Mouse (Mus musculus): ENCODE measurements around the gene Dnmt3a. TPM values are rescaled to one million over a fixed set of nuclear protein-coding genes. Genes with fewer than 3 reads are reported as not detected.

The Dnmt3a gene
- polyA plus RNA-seq, 1 experiment = 43.2 TPM

DNA sequence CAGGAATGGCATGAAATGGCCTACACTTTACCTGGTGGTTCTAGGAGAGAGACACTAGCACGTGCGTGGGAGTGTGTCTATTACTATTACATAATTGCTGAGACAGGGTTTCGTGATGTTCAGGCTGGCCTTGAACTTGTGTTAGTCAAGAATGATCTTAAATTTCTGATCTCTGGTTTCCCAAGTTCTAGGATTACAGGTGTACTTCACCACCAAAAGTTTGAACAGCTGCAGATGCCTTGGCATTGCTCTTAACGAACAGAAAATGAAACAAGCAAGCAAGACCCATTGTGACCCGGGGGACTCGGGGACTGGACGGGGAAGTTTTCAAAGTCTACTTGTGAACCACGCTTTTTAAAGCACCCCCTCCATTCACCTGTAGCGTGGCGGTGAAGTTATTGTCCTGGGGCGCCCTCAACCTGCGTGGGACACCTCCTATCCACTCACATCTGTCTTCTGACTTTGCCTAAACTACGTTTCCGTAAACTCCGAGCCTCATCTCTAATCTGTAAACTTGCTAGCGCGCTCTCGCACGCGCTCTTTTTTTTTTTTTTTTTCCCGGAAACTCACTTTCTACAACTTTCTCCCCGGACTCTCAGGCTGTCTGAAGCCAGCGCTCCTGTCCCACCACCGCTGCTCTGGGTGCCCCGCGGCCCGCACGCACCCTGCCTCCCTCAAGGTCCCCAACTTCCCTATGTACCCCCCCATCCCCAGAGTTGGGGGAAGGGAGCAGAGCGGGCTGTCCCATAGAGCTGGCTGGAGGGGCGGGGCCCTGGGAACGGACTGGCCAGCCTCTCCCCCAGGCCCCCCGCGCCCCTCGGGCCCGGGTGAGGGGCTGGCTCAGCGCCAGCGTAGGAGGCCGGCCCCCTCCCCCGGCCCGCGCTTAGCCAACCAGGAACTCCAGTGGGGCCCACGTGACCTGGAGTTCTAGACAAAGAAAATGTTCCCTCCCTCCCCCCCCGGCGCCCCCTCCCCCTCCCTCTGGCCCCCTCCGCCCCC, 85.2 kb downstream of the Dnmt3a start:
- no peak for DNase-seq
- no peak for TF ChIP-seq CTCF (IDR thresholded peaks at IDR 0.05; ENCODE audit: borderline replicate concordance, insufficient read depth, low read depth, low read length)
- no peak for TF ChIP-seq POLR2A (IDR thresholded peaks at IDR 0.05; ENCODE audit: borderline replicate concordance, insufficient read depth, low read length)
- Histone ChIP-seq H3K27me3 (ENCODE audit: control insufficient read depth, insufficient read depth, low read length) (no peaks in the 10 kb centered on the region), H3K4me1 (ENCODE audit: control insufficient read depth, insufficient read depth, low read length) (peaks cover 67% of the 10 kb centered on the region), H3K27ac (ENCODE audit: insufficient read depth, low read length) (no peak overlapping the region), H3K4me3 (replicated peaks; ENCODE audit: insufficient read depth, low read depth, low read length) (no peak overlapping the region)
- WGBS = 43% methylated on average over 42 of the region's 45 CpGs

DNA sequence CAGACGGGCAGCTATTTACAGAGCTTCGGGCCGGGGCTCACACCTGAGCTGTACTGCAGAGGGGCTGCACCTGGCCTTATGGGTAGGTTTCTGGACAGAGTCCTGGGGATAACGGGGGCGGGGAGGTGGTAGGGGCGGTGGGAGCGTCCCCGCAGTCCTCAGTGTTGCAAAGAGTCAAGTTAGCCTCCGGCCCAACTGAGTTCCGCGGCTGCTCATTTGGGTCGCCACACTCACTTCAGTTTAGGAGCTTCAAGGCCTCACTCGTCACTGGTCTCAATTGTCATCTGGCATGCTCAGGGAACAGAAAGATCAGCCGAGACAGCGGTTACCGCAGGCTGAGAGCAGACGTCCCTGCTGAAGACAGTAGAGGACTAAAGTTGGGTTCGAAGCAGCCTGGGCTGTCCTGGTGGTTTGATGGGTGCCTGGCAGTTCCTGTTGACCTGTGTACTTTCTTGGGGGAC, 86.0 kb downstream of the Dnmt3a start:
- peaks cover 59% of the 10 kb centered on the region for H3K4me1 ChIP-seq (ENCODE audit: control insufficient read depth, insufficient read depth, low read length)
- no peak for TF ChIP-seq CTCF (IDR thresholded peaks at IDR 0.05; ENCODE audit: borderline replicate concordance, insufficient read depth, low read depth, low read length)
- no peak for TF ChIP-seq POLR2A (IDR thresholded peaks at IDR 0.05; ENCODE audit: borderline replicate concordance, insufficient read depth, low read length)
- no peaks in the 10 kb centered on the region for H3K27me3 ChIP-seq (ENCODE audit: control insufficient read depth, insufficient read depth, low read length)
- 48% methylated on average over 18 of the region's 18 CpGs for WGBS
- no peak for DNase-seq
- no peak overlapping the region for H3K27ac ChIP-seq (ENCODE audit: insufficient read depth, low read length)
- H3K4me3 ChIP-seq (replicated peaks; ENCODE audit: insufficient read depth, low read depth, low read length) = no peak overlapping the region

DNA sequence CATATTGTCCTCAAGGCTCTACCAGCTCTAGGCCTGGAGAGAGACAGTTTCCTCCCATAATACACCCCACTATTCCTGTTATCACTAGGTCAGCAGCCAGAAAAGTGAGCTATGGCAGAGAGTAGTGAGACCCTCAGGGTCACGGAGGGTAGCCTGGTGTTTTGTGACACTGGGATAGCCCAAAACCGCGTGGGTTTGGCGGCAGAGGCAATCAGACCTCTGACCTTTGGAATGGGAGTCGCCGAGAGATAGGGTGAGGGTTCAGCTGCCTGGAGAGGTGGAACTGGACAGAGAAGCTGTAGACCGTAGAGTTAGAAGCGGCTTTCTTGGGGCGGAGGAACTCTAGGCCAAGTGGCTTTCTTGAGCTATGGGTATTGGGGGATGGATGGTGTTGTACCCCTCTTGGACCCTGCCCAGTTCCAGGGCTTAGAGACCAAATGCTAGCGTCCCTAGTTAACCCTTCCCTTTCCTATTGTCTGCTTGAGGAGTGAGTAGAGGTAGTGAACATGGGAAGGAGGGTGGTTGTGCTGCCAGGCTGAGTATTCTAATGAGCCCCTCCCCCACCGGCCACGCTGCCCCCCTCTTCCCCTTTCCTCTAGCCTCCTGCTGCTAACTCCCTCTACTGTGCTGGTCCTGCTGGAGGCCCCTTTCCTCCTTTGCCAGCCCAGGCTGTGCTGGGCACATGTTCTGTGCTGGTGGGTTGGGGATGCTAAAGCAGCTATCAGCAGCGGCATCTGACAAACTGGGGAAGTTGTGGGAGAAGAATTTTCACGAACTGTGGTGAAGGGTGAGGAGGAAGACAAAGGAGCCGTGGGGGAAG, 86.6 kb downstream of the Dnmt3a start:
- WGBS = 52% methylated on average over 15 of the region's 15 CpGs
- TF ChIP-seq CTCF (IDR thresholded peaks at IDR 0.05; ENCODE audit: borderline replicate concordance, insufficient read depth, low read depth, low read length) = no peak
- no peak for TF ChIP-seq POLR2A (IDR thresholded peaks at IDR 0.05; ENCODE audit: borderline replicate concordance, insufficient read depth, low read length)
- no peak overlapping the region for H3K27ac ChIP-seq (ENCODE audit: insufficient read depth, low read length)
- no peak for DNase-seq
- H3K27me3 ChIP-seq (ENCODE audit: control insufficient read depth, insufficient read depth, low read length) = no peaks in the 10 kb centered on the region
- no peak overlapping the region for H3K4me3 ChIP-seq (replicated peaks; ENCODE audit: insufficient read depth, low read depth, low read length)
- peaks cover 53% of the 10 kb centered on the region for H3K4me1 ChIP-seq (ENCODE audit: control insufficient read depth, insufficient read depth, low read length)

DNA sequence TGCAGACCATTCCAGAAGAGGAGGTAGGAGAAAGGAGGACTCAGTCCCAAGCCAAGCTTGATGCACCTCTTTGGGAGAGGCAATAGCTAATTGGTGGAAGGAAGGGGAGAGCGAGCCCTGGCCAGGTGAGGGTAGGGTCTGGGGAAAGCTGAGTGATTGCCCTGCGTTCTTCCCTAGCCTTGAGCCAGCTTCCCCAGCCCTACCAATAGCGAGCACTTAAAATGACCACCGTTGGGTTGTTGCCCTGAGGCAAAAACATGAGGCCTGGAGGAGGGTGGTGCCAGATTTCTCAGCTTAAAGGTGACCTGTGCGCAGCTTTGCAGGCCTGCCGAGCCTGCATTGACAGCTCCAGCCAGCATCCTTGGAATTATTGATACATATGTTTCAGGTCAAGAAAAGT, 87.5 kb downstream of the Dnmt3a start:
- 76% methylated on average over 6 of the region's 6 CpGs for WGBS
- Histone ChIP-seq H3K27ac (ENCODE audit: insufficient read depth, low read length) (no peak overlapping the region), H3K4me1 (ENCODE audit: control insufficient read depth, insufficient read depth, low read length) (peaks cover 46% of the 10 kb centered on the region), H3K4me3 (replicated peaks; ENCODE audit: insufficient read depth, low read depth, low read length) (no peak overlapping the region), H3K27me3 (ENCODE audit: control insufficient read depth, insufficient read depth, low read length) (no peaks in the 10 kb centered on the region)
- DNase-seq = no peak
- TF ChIP-seq CTCF (IDR thresholded peaks at IDR 0.05; ENCODE audit: borderline replicate concordance, insufficient read depth, low read depth, low read length) = no peak
- no peak for TF ChIP-seq POLR2A (IDR thresholded peaks at IDR 0.05; ENCODE audit: borderline replicate concordance, insufficient read depth, low read length)

DNA sequence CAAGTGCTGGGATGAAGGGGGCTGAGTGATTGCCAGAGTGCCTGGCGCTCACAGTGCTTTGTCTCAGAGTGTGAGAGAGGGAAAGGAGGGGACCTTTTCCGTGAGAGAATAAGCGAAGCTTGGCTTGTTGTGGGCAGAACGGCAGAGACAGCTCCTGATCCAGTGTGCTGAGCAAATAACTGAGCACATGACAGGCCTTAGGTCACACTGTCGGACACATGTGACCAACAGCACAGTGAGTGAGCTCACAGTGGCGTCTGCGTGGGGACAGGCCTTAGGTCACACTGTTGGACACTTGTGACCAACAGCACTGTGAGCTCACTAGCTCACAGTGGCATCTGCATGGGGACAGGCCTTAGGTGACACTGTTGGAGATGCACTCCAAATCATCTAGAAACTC, 88.7 kb downstream of the Dnmt3a start:
- H3K4me1 ChIP-seq (ENCODE audit: control insufficient read depth, insufficient read depth, low read length) = peaks cover 34% of the 10 kb centered on the region
- no peak overlapping the region for H3K27ac ChIP-seq (ENCODE audit: insufficient read depth, low read length)
- no peak for DNase-seq
- H3K27me3 ChIP-seq (ENCODE audit: control insufficient read depth, insufficient read depth, low read length) = no peaks in the 10 kb centered on the region
- no peak for TF ChIP-seq CTCF (IDR thresholded peaks at IDR 0.05; ENCODE audit: borderline replicate concordance, insufficient read depth, low read depth, low read length)
- TF ChIP-seq POLR2A (IDR thresholded peaks at IDR 0.05; ENCODE audit: borderline replicate concordance, insufficient read depth, low read length) = no peak
- H3K4me3 ChIP-seq (replicated peaks; ENCODE audit: insufficient read depth, low read depth, low read length) = no peak overlapping the region
- whole genome bisulfite sequencing = 40% methylated on average over 7 of the region's 7 CpGs

DNA sequence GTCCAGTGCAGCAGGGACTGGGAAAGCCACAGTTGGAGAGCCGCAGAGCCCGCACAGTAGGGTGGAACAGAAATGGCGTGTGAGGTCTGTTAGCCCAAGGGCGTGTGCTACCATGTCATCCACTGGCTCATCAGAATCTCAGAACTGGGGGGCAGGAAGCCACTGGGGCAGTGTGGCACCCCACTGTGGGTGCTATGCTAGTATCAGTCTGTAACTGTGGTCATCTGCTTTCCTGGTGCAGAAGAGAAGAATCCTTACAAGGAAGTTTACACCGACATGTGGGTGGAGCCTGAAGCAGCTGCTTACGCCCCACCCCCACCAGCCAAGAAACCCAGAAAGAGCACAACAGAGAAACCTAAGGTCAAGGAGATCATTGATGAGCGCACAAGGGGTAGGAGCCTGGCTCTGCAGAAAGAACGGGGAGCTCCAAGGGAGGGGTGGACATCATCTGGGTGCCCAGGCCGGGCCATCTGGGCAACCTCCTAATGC, 91.3 kb downstream of the Dnmt3a start:
- Histone ChIP-seq H3K27ac (ENCODE audit: insufficient read depth, low read length) (no peak overlapping the region), H3K27me3 (ENCODE audit: control insufficient read depth, insufficient read depth, low read length) (no peaks in the 10 kb centered on the region), H3K4me1 (ENCODE audit: control insufficient read depth, insufficient read depth, low read length) (peaks cover 27% of the 10 kb centered on the region), H3K4me3 (replicated peaks; ENCODE audit: insufficient read depth, low read depth, low read length) (no peak overlapping the region)
- no peak for TF ChIP-seq POLR2A (IDR thresholded peaks at IDR 0.05; ENCODE audit: borderline replicate concordance, insufficient read depth, low read length)
- DNase-seq = no peak
- WGBS = 82% methylated on average over 9 of the region's 9 CpGs

DNA sequence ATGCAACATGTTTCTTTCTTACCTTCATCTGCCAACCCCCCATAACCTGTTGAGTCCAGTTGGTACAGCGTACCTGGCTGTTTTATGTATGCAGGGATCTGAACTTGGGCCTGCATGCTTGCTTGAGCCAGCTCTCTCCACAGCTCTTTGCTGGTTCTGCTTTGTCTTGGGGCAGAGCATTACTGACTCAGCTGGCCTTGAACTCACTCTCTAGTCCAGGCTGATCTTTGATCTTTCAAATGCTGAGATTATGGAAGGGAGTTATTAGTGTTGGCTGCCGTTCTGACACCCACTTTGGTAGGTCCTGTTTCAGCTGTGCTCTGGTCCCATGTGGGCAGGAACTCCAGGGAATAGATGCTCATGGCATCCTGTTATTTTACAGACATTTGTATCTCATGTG, 93.0 kb downstream of the Dnmt3a start:
- Histone ChIP-seq H3K4me3 (replicated peaks; ENCODE audit: insufficient read depth, low read depth, low read length) (no peak overlapping the region), H3K4me1 (ENCODE audit: control insufficient read depth, insufficient read depth, low read length) (peaks cover 13% of the 10 kb centered on the region), H3K27me3 (ENCODE audit: control insufficient read depth, insufficient read depth, low read length) (no peaks in the 10 kb centered on the region), H3K27ac (ENCODE audit: insufficient read depth, low read length) (no peak overlapping the region)
- no peak for DNase-seq
- TF ChIP-seq CTCF (IDR thresholded peaks at IDR 0.05; ENCODE audit: borderline replicate concordance, insufficient read depth, low read depth, low read length) (no peak), POLR2A (IDR thresholded peaks at IDR 0.05; ENCODE audit: borderline replicate concordance, insufficient read depth, low read length) (no peak)
- WGBS = 95% methylated on average over 2 of the region's 2 CpGs
